ENCODE assay signal across 9 mouse cellular contexts in the genomic region with DNA sequence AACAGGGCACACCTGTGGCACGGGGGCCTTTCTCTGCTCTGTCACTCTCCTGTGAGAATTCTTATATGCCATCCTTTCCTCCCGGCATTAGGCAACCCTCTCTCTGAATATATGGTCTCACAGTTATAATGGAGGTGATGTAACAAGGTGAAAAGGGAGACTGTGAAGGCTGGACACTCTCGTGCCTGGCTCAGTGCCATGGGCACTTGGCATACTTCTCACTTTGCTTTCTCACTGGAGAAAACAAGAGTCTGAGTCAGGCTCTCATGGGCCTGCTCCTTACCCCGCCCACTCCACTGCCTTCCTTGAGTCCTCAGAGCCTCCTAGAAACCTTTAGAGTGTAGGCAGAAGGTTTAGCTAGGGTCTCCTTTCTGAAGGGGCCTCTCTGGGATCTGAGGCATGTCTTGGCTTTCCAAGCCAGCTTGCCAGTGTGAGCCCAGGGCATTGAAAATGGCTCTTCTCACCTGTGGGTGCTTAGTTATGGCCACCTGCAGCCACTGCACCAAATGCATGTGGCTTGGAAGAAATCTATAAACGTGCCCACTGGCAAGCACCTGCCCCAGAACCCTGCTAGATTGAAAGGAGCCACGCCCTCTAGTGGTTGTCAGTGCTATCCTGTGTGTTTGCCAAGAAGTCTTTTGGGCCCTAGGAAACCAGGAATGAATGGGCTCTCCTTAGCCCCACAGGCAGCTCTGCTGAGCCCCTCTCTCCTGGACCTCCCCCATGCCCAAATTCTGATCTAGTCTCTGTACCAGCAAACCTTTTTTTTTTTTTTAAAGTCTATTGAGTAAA. TPM values are rescaled to one million over a fixed set of nuclear protein-coding genes. Genes with fewer than 3 reads are reported as not detected.
DNase-seq lines count a peak whose midpoint lies in the region; ATAC-seq and TF ChIP-seq lines count a peak whose summit lies in the region.
"Had no signal": no experiment of that assay in that cellular context is flagged by ENCODE, and none has a peak within 500 bp of the region (broad histone marks: within the 10 kb centered on the region; RNA-seq: fewer than 3 reads in every experiment).

No protein-coding gene starts in this region.

- WGBS in limb, embryonic 11.5 days: 61% methylated on average over 6 of the region's 6 CpGs
- 59% methylated on average over 6 of the region's 6 CpGs for WGBS in limb, embryonic 10.5 days
- WGBS in lung, embryonic 14.5 days: 50% methylated on average over 6 of the region's 6 CpGs

- no peak overlapping the region; the same call in 1 of the 2 replicates for H3K9ac ChIP-seq in limb, embryonic 11.5 days (ENCODE audit: low read length)
- H3K9ac ChIP-seq in lung, embryonic 14.5 days: no peak overlapping the region

- TF ChIP-seq CTCF in bone marrow macrophage, adult 2 months (IDR thresholded peaks at IDR 0.05; ENCODE audit: low read depth, low read length): peak; percentile 47
- peak; percentile 63 for TF ChIP-seq CTCF in lung, embryonic 14.5 days (IDR thresholded peaks at IDR 0.05; ENCODE audit: low read depth)

- ATAC-seq in limb, embryonic 11.5 days (ENCODE audit: insufficient number of reproducible peaks, low FRiP score, low TSS enrichment, low read depth): no peak
- 0 out of 2 replicates have a peak, but pooled peaks have one; percentile 19 for ATAC-seq in lung, embryonic 14.5 days (ENCODE audit: insufficient read depth)

- H3K4me1 ChIP-seq in limb, embryonic 11.5 days (ENCODE audit: control insufficient read depth, insufficient read depth, low read length): peaks cover 55% of the 10 kb centered on the region
- peaks cover 69% of the 10 kb centered on the region for H3K4me1 ChIP-seq in limb, embryonic 10.5 days
- H3K4me1 ChIP-seq in bone marrow macrophage, adult 2 months (ENCODE audit: control insufficient read depth, insufficient read depth, low read length): peaks cover 3% of the 10 kb centered on the region
- H3K4me1 ChIP-seq in lung, embryonic 14.5 days (ENCODE audit: insufficient read depth): peaks cover 23% of the 10 kb centered on the region

- peaks cover 9% of the 10 kb centered on the region; the same call in 1 of the 2 replicates for H3K27me3 ChIP-seq in limb, embryonic 11.5 days (ENCODE audit: control insufficient read depth, insufficient read depth, low read length)
- H3K27me3 ChIP-seq in limb, embryonic 10.5 days (ENCODE audit: low read depth, poor library complexity, severe bottlenecking): peaks cover 95% of the 10 kb centered on the region
- no peaks in the 10 kb centered on the region for H3K27me3 ChIP-seq in lung, embryonic 14.5 days (ENCODE audit: insufficient read depth, low read length)

- 0 out of 2 replicates have a peak overlapping the region, but pooled peaks have one; percentile 30 for H3K27ac ChIP-seq in limb, embryonic 11.5 days (replicated peaks; ENCODE audit: low read depth, low read length)
- H3K27ac ChIP-seq in limb, embryonic 10.5 days: no peak overlapping the region
- H3K27ac ChIP-seq in bone marrow macrophage, adult 2 months (ENCODE audit: insufficient read depth, low read depth, low read length): no peak overlapping the region
- H3K27ac ChIP-seq in lung, embryonic 14.5 days (ENCODE audit: low read depth): peak overlapping the region; percentile 27; the same call in 1 of the 2 replicates

- peak; percentile 32 for DNase-seq in adrenal gland, adult 8-10 months
- no peak for DNase-seq in adrenal gland, adult 18-20 months (ENCODE audit: low spot score in 2 of 2)
- peak; percentile 52 for DNase-seq in limb, embryonic 11.5 days (ENCODE audit: low spot score)
- no peak for DNase-seq in limb, embryonic 10.5 days (ENCODE audit: low spot score)
- peak; percentile 81 for DNase-seq in lung, embryonic 14.5 days
- no peak for DNase-seq in left cerebral cortex, adult 8-10 months (ENCODE audit: low spot score in 2 of 2)
- DNase-seq in frontal cortex, postnatal 14 days (ENCODE audit: low spot score in 2 of 2): no peak

- H3K9me3 ChIP-seq in limb, embryonic 11.5 days (ENCODE audit: control insufficient read depth, low read length): no peaks in the 10 kb centered on the region
- H3K9me3 ChIP-seq in limb, embryonic 10.5 days (replicated peaks): no peaks in the 10 kb centered on the region
- H3K9me3 ChIP-seq in lung, embryonic 14.5 days (ENCODE audit: low read depth, low read length): no peaks in the 10 kb centered on the region

- no peak overlapping the region for H3K4me2 ChIP-seq in limb, embryonic 11.5 days (ENCODE audit: low read depth, severe bottlenecking)
- no peak overlapping the region for H3K4me2 ChIP-seq in lung, embryonic 14.5 days

- H3K4me3 ChIP-seq in limb, embryonic 11.5 days (ENCODE audit: low read depth, low read length): no peak overlapping the region
- H3K4me3 ChIP-seq in limb, embryonic 10.5 days: no peak overlapping the region
- H3K4me3 ChIP-seq in bone marrow macrophage, adult 2 months (ENCODE audit: insufficient read depth, low read length): no peak overlapping the region
- no peak overlapping the region for H3K4me3 ChIP-seq in lung, embryonic 14.5 days (ENCODE audit: low read depth, low read length)

- no peaks in the 10 kb centered on the region for H3K36me3 ChIP-seq in limb, embryonic 11.5 days (ENCODE audit: control insufficient read depth, insufficient read depth, low read length)
- H3K36me3 ChIP-seq in limb, embryonic 10.5 days: no peaks in the 10 kb centered on the region
- H3K36me3 ChIP-seq in lung, embryonic 14.5 days (ENCODE audit: insufficient read depth): no peaks in the 10 kb centered on the region

- TF ChIP-seq POLR2A in bone marrow macrophage, adult 2 months (IDR thresholded peaks at IDR 0.05; ENCODE audit: borderline replicate concordance, low read depth, low read length): no peak

RNA-seq across cellular contexts. Expression of a gene that starts 2.8 kb away (rescaled TPM):
- total RNA-seq in adrenal gland, adult 8-10 months (2022): 10 to 100 TPM in 2 of 4 experiments, 1 to 10 TPM in 2; 2.9 to 27.5 (median 14.8) TPM
- 1 to 10 TPM; 2.1 to 9.3 TPM for total RNA-seq in adrenal gland, adult 18-20 months (2021)
- polyA plus RNA-seq in limb, embryonic 11.5 days (2014; fragmentation: Nextera tagmentation; extraction: Ambion mirVana): 3.0 and 3.9 TPM in 2 replicates
- 0.54 and 1.6 TPM in 2 replicates for polyA plus RNA-seq in limb, embryonic 10.5 days (2016; fragmentation: Nextera tagmentation; extraction: Ambion mirVana)
- polyA plus RNA-seq in bone marrow macrophage, adult 2 months (2012; ENCODE audit: insufficient read depth, insufficient read length, missing spikeins): not detected in 2 replicates
- polyA plus RNA-seq in lung, embryonic 14.5 days (2014; fragmentation: Nextera tagmentation; extraction: Ambion mirVana): 1.4 and 2.0 TPM in 2 replicates
- total RNA-seq in left cerebral cortex, adult 8-10 months (2022): 10 to 100 TPM; 35.6 to 42.2 (median 39.1) TPM
- total RNA-seq: hematopoietic stem cell, adult 5-6 weeks had no signal

RNA-seq across cellular contexts. Expression of a gene that starts 51.7 kb away (rescaled TPM):
- total RNA-seq in adrenal gland, adult 8-10 months (2022): 10 to 100 TPM; 27.7 to 64.8 (median 40.3) TPM
- 10 to 100 TPM; 62.4 to 77.9 TPM for total RNA-seq in adrenal gland, adult 18-20 months (2021)
- polyA plus RNA-seq in limb, embryonic 11.5 days (2014; fragmentation: Nextera tagmentation; extraction: Ambion mirVana): 4.1 and 5.8 TPM in 2 replicates
- 2.8 and 4.4 TPM in 2 replicates for polyA plus RNA-seq in limb, embryonic 10.5 days (2016; fragmentation: Nextera tagmentation; extraction: Ambion mirVana)
- 14.9 and 18.3 TPM in 2 replicates for polyA plus RNA-seq in bone marrow macrophage, adult 2 months (2012; ENCODE audit: insufficient read depth, insufficient read length, missing spikeins)
- 11.0 and 11.4 TPM in 2 replicates for polyA plus RNA-seq in lung, embryonic 14.5 days (2014; fragmentation: Nextera tagmentation; extraction: Ambion mirVana)
- 10 to 100 TPM; 16.7 to 19.7 (median 18.0) TPM for total RNA-seq in left cerebral cortex, adult 8-10 months (2022)

Comparison
In these comparisons a context has a peak if more than half of its experiments do, and no peak if none do; other contexts are left out.
1. DNase-seq: peak in adrenal gland, adult 8-10 months (single experiment), limb, embryonic 11.5 days (single experiment) and lung, embryonic 14.5 days (single experiment); none in adrenal gland, adult 18-20 months (0 of 2), limb, embryonic 10.5 days (single experiment), left cerebral cortex, adult 8-10 months (0 of 2) and frontal cortex, postnatal 14 days (0 of 2).
2. H3K27ac ChIP-seq: peak in limb, embryonic 11.5 days (single experiment) and lung, embryonic 14.5 days (single experiment); none in limb, embryonic 10.5 days (single experiment) and bone marrow macrophage, adult 2 months (single experiment).